Mouse (Mus musculus) lung, postnatal 14 days (tissue): ENCODE data around the gene Pbx3.

Experiments used
- DNase-seq: peaks from one replicate; pipeline ENCODE4 v3.0.0; 2021

The Pbx3 gene

GRCm38 (mm10) chr2:34372305-34373301 lies at the start of gene Pbx3:
Pbx3 (minus strand) TSS chr2:34373142.
- peak; percentile 98 for DNase-seq

- DNase-seq, result no peak
Observed at GRCm38 (mm10) chr2:34420256-34420655, 47.3 kb upstream of the Pbx3 start.

- no peak for DNase-seq
Observed at GRCm38 (mm10) chr2:34409741-34410340, 36.9 kb upstream of the Pbx3 start.

GRCm38 (mm10) chr2:34408341-34408740 lies 35.4 kb upstream of the Pbx3 start:
- no peak for DNase-seq

- no peak for DNase-seq
Observed at GRCm38 (mm10) chr2:34407596-34407995, 34.7 kb upstream of the Pbx3 start.

- DNase-seq, result peak; percentile 98
Observed at GRCm38 (mm10) chr2:34406601-34407464, 33.9 kb upstream of the Pbx3 start, which contains the start of gene Mapkap1. Mapkap1 (plus strand) TSS chr2:34406771.

- DNase-seq, result no peak
Observed at GRCm38 (mm10) chr2:34399535-34399934, 26.6 kb upstream of the Pbx3 start.

GRCm38 (mm10) chr2:34378930-34379329 lies 6.0 kb upstream of the Pbx3 start:
- no peak for DNase-seq

- no peak for DNase-seq
Observed at GRCm38 (mm10) chr2:34374349-34374748, 1.4 kb upstream of the Pbx3 start.

GRCm38 (mm10) chr2:34373886-34374285 lies 944 bp upstream of the Pbx3 start:
- no peak for DNase-seq

GRCm38 (mm10) chr2:34371441-34372304 lies 1.3 kb downstream of the Pbx3 start:
- DNase-seq, result peak; percentile 60

GRCm38 (mm10) chr2:34370725-34371440 lies 2.1 kb downstream of the Pbx3 start:
- peak; percentile 34 for DNase-seq

- DNase-seq, result no peak
Observed at GRCm38 (mm10) chr2:34370349-34370724, 2.6 kb downstream of the Pbx3 start.

- DNase-seq, result no peak
Observed at GRCm38 (mm10) chr2:34368396-34368795, 4.5 kb downstream of the Pbx3 start.

- DNase-seq, result no peak
Observed at GRCm38 (mm10) chr2:34367024-34367423, 5.9 kb downstream of the Pbx3 start.

- DNase-seq, result no peak
Observed at GRCm38 (mm10) chr2:34363678-34364077, 9.3 kb downstream of the Pbx3 start.

- DNase-seq, result no peak
Observed at GRCm38 (mm10) chr2:34355801-34356211, 17.1 kb downstream of the Pbx3 start.

GRCm38 (mm10) chr2:34352006-34352405 lies 20.9 kb downstream of the Pbx3 start:
- no peak for DNase-seq

GRCm38 (mm10) chr2:34347096-34347495 lies 25.8 kb downstream of the Pbx3 start:
- DNase-seq, result no peak

- DNase-seq, result no peak
Observed at GRCm38 (mm10) chr2:34298664-34299063, 74.3 kb downstream of the Pbx3 start.

- no peak for DNase-seq
Observed at GRCm38 (mm10) chr2:34298202-34298601, 74.7 kb downstream of the Pbx3 start.
